Mouse (Mus musculus): Measurements from ENCODE around the gene Zfp445.

DNA sequence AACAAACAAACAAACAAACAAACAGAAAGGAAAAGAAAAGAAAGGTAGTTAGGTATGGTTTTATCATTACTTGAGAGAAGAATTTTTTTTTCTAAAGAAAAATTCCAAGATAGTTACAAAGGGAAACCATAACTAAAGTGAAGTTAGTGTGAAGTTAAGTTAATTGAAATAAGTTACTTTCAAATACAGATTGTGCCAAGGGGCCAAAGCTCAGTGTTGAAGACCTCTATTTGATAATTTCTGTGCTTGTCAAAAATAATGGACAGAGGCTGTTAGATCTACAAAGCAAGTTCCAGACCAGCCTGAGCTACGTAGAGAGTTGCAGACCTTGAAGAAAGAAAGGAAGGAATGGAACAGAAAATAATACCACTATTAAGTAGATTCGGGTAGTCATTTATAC lies 58.6 kb downstream of the Zfp445 start:
- no peak for TF ChIP-seq GATA1 (IDR thresholded peaks at IDR 0.05; ENCODE audit: borderline replicate concordance, low read length)
- no peak for TF ChIP-seq FLI1 (IDR thresholded peaks at IDR 0.05; ENCODE audit: low read length)

Data from megakaryocyte, embryonic 14.5 days (primary cell).